42 mouse cellular contexts compared by ENCODE assay signal in the genomic region with DNA sequence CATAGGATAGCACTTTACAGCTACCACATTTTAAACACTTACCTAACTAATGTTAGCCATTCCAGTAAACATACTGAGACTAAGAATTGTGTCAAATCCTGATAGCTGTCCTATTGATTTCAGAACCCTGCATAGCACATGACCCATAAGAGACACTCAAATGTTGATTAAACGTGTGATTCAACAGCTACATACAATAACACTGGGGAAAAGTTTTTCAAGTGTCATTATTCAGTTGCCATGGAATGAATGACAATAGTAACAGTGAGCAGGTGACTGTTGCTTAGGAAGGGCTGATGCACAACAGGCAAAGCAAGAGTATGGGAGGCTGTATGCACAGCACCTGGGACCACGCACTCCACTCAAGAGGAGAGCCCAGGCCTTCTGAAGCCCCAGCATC. TPM values are rescaled to one million over a fixed set of nuclear protein-coding genes. Genes with fewer than 3 reads are reported as not detected.
"Had no signal": no experiment of that assay in that cellular context is flagged by ENCODE, and none has a peak within 500 bp of the region (broad histone marks: within the 10 kb centered on the region; RNA-seq: fewer than 3 reads in every experiment).

A gene (plus strand): TSS at position 301 of the 400 bp plus-strand sequence.

- H3K9ac ChIP-seq: heart, embryonic 12.5 days; heart, embryonic 13.5 days; heart, embryonic 15.5 days; hindbrain, embryonic 12.5 days; hindbrain, embryonic 13.5 days; hindbrain, embryonic 14.5 days; hindbrain, embryonic 15.5 days; intestine, embryonic 15.5 days; kidney, embryonic 15.5 days had no signal

- ATAC-seq: hindbrain, embryonic 16.5 days; hindbrain, postnatal 0 days; inflammation-experienced regulatory T-cells, adult 6 months; intestine, embryonic 15.5 days; intestine, embryonic 16.5 days; intestine, postnatal 0 days had no signal

- H3K4me2 ChIP-seq: heart, embryonic 11.5 days; heart, embryonic 12.5 days; heart, embryonic 13.5 days; heart, embryonic 15.5 days; hindbrain, embryonic 12.5 days; hindbrain, embryonic 13.5 days; hindbrain, embryonic 14.5 days; hindbrain, embryonic 15.5 days; intestine, embryonic 15.5 days; kidney, embryonic 15.5 days had no signal

- H3K4me3 ChIP-seq: heart, adult 2 months; heart, embryonic 10.5 days; heart, embryonic 12.5 days; heart, embryonic 13.5 days; heart, embryonic 15.5 days; hindbrain, embryonic 10.5 days; hindbrain, embryonic 12.5 days; hindbrain, embryonic 13.5 days; hindbrain, embryonic 15.5 days; intestine, embryonic 15.5 days; kidney, embryonic 15.5 days; layer of hippocampus, adult 2 months had no signal

- H3K36me3 ChIP-seq: heart, embryonic 10.5 days; heart, embryonic 12.5 days; heart, embryonic 13.5 days; heart, embryonic 15.5 days; hindbrain, embryonic 10.5 days; hindbrain, embryonic 12.5 days; hindbrain, embryonic 13.5 days; hindbrain, embryonic 15.5 days; intestine, embryonic 15.5 days; kidney, embryonic 15.5 days had no signal

- H3K9me3 ChIP-seq: heart, embryonic 10.5 days; heart, embryonic 12.5 days; heart, embryonic 13.5 days; heart, embryonic 15.5 days; hindbrain, embryonic 10.5 days; hindbrain, embryonic 12.5 days; hindbrain, embryonic 13.5 days; hindbrain, embryonic 15.5 days; intestine, embryonic 15.5 days; kidney, embryonic 15.5 days had no signal

- H3K27me3 ChIP-seq: heart, embryonic 12.5 days; heart, embryonic 13.5 days; heart, embryonic 15.5 days; hindbrain, embryonic 12.5 days; hindbrain, embryonic 13.5 days; hindbrain, embryonic 15.5 days; intestine, embryonic 15.5 days; kidney, embryonic 15.5 days had no signal

- H3K4me1 ChIP-seq: heart, embryonic 10.5 days; heart, embryonic 12.5 days; heart, embryonic 13.5 days; heart, embryonic 15.5 days; hindbrain, embryonic 10.5 days; hindbrain, embryonic 12.5 days; hindbrain, embryonic 13.5 days; hindbrain, embryonic 15.5 days; intestine, embryonic 15.5 days; kidney, embryonic 15.5 days had no signal

- H3K27ac ChIP-seq: heart, adult 2 months; heart, embryonic 10.5 days; heart, embryonic 13.5 days; heart, embryonic 15.5 days; hindbrain, embryonic 10.5 days; hindbrain, embryonic 12.5 days; hindbrain, embryonic 13.5 days; hindbrain, embryonic 14.5 days; hindbrain, embryonic 15.5 days; hindbrain, postnatal 0 days; intestine, embryonic 15.5 days; kidney, embryonic 15.5 days; kidney, postnatal 0 days; layer of hippocampus, adult 2 months had no signal

- DNase-seq: heart, adult 2 months; heart, postnatal 10 days; heart, postnatal 14 days; heart, postnatal 36 days; heart, postnatal 4 days; kidney, adult 11 months; kidney, adult 18-20 months; kidney, adult 2 months; kidney, adult 8-10 months; kidney, adult 9 months; kidney, postnatal 10 days; kidney, postnatal 14 days; kidney, postnatal 25 days; kidney, postnatal 36 days; kidney, postnatal 4 days; layer of hippocampus, adult 9-11 months had no signal

RNA-seq across cellular contexts. Expression of the gene that starts here (rescaled TPM):
- polyA plus RNA-seq: heart, embryonic 10.5 days; heart, embryonic 11.5 days; heart, embryonic 12.5 days; heart, embryonic 13.5 days; heart, embryonic 14.5 days; heart, embryonic 15.5 days; heart, postnatal 0 days; hindbrain, embryonic 10.5 days; hindbrain, embryonic 11.5 days; hindbrain, embryonic 12.5 days; hindbrain, embryonic 13.5 days; hindbrain, embryonic 14.5 days; hindbrain, embryonic 15.5 days; hindbrain, embryonic 16.5 days; inflammation-experienced regulatory T-cells, adult 6 months; intestine, embryonic 14.5 days; intestine, embryonic 15.5 days; intestine, embryonic 16.5 days; intestine, postnatal 0 days; kidney, adult 2 months; kidney, embryonic 14.5 days; kidney, embryonic 15.5 days; kidney, embryonic 16.5 days; kidney, postnatal 0 days; large intestine, adult 2 months had no signal
